Mouse (Mus musculus) gastrocnemius, postnatal 14 days (tissue): ENCODE measurements at regions not wholly inside any gene's neighbourhood (a gene's known extent, or its start where the extent isn't known, plus 50 kb on each side); places are given as distances from the start of the nearest gene placed in this dataset.

ENCODE experiments used
- DNase-seq: peaks from one replicate; pipeline ENCODE4 v3.0.0; 2021; ENCODE audit warnings: mixed read lengths
- intact Hi-C: fragments of 180-260 bp; cut with DNase I; formaldehyde crosslinking; loops from one replicate; pipeline ENCODE4 v1.15.1; 2025; ENCODE audit warnings: low total_unique reads

- no peak for DNase-seq
- intact Hi-C loops: loop anchor here (10.0 kb wide), 1 partner anchor 1184 kb away; no protein-coding TSS in a partner anchor
Measured at GRCm38 (mm10) chr2:161470844-161471243, 362.0 kb upstream of the Chd6 start.

- intact Hi-C loops: loop anchor here (10.0 kb wide), 1 partner anchor 1185 kb away; no protein-coding TSS in a partner anchor
- no peak for DNase-seq
Measured at GRCm38 (mm10) chr2:161470025-161470424, 361.1 kb upstream of the Chd6 start.

- no peak for DNase-seq
- intact Hi-C loops: no loop called here
Measured at GRCm38 (mm10) chr2:161467035-161467434, 358.2 kb upstream of the Chd6 start.

GRCm38 (mm10) chr2:161460600-161460999, 351.7 kb upstream of the Chd6 start:
- intact Hi-C loops: no loop called here
- DNase-seq: no peak

- intact Hi-C loops: no loop called here
- no peak for DNase-seq
Measured at GRCm38 (mm10) chr2:161454466-161454865, 345.6 kb upstream of the Chd6 start.

GRCm38 (mm10) chr2:161433816-161434215, 324.9 kb upstream of the Chd6 start:
- intact Hi-C loops: no loop called here
- DNase-seq: no peak

DNA sequence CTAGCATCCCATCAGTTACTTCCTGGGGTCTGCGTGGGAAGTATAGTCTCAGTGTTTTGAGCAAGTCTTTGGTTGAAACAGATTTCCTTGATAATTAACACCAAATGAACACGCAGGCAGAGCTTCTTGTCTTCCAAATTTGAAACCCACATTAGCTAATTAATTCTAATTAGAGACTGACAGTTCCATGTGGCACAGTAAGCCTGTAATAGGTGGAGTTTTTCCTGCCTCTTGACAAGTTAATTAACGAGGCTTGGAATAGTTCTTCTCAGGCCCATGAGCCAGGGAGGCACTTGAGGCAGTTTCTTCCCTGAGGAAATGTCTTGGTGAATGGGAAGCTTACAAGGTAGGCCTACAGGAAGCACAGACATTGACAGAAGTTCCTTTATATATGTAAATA, 320.4 kb upstream of the Chd6 start:
- DNase-seq: no peak
- intact Hi-C loops: no loop called here

DNA sequence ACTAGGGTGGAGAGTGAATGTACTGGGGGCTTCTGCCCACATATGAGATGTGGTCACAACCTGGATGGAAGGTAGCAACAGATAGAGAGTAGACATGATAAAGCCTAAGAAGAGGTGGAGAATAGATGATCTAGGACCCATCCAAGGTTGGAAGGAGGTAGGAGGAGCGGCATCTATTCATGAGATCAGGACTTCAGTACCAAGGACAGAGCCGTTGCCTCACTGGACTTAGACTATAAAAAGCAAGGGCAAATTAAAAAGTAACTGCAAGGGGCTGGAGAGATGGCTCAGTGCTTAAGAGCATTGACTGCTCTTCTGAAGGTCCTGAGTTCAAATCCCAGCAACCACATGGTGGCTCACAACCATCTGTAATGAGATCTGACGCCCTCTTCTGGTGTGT, 316.7 kb upstream of the Chd6 start:
- intact Hi-C loops: no loop called here

DNA sequence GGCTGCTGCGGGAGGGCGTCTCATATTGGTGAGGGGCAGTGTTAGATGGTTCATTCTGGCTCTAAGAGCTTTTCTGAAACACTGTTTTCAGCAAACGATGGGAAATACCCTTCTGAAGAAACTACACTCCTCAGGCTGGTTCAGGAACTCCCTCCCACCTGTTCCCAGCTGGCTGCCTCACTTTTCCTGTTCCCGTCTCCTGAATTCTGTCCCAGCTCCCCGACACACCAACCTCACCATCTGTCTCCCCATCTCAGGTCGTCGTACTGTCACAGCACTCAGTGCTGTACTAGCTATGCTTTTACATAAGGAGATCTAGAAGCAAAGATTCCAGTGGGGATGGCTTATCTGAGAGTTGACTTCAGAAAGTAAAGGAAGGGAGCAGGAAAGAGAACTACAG, 309.2 kb upstream of the Chd6 start:
- intact Hi-C loops: no loop called here
- no peak for DNase-seq

More for the DNA sequence above, 316.7 kb upstream of the Chd6 start:
- DNase-seq: no peak

- no peak for DNase-seq
- intact Hi-C loops: no loop called here
Measured at GRCm38 (mm10) chr2:161416218-161416927, 307.5 kb upstream of the Chd6 start.

DNA sequence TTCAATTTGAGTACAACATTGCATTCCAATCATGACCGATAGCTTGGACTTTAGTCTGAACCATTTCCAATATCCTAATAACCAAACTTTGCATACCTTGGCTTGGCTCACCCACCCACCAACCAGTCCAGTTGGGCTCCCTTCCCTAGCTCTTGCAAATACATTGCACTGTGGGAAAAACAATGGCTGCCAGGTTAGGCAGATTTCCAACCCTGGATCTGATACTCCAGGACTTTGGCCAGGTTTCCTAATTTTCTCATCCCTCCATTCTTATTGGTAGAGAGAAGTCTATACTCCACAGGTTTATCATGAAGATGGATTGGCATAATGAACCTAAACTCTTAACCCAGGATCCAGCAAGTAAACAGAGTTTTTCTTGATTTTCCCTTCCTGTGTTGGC, 299.4 kb upstream of the Chd6 start:
- no peak for DNase-seq
- intact Hi-C loops: no loop called here

DNA sequence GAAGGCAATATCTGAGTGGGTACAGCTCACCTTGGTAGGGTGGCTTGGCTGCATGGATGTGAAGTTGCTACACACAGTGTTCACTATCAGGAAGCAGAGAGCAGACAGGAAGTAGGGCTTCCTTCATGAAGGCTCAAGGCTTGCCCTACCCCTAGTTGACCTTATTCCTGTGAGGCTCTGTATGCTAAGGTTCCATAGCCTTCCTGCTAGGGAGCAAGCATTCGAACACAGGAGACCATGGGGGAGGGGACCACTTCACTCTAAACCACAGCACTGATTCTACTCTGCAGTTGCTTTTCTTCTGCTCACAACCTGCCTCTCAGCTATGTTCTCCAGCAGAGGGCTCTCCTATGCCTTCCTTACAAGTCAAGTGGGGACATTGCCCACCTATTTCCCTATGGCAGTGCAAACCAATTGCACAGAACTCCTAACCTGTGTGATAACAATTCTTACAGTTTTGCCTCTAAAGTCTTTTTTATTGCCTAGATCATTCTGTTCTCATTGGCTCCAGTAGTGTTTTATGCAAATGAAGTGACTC, 297.0 kb upstream of the Chd6 start:
- intact Hi-C loops: no loop called here
- DNase-seq: no peak

- intact Hi-C loops: no loop called here
Measured at GRCm38 (mm10) chr2:161398061-161398460, 289.2 kb upstream of the Chd6 start.

GRCm38 (mm10) chr2:161390954-161391690, 282.2 kb upstream of the Chd6 start:
- intact Hi-C loops: no loop called here

More at GRCm38 (mm10) chr2:161398061-161398460, 289.2 kb upstream of the Chd6 start:
- no peak for DNase-seq

DNA sequence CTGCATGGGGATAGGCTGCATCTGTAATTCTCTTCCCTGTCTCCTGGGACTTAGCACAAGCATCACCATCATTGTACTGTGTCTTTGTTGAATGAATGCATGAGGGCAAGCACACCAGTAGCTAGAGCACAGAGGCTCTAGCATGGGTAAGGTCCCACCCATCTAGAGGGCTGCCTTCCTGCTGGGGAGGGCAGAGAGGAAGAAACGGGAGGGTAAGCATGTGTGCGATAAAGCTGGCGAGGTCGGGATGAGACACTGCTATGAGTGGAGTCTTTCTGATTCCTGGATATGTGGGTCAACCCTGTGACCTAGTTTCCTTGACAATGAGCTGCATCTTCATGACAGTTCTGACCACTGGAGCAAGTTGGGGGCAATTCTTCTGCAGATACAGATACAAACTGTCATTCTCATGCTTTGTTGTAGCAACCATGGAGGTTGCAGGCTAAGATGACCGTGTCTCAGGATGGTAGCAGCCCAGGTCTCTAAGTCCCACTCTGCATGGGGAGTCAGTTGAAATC, 280.5 kb upstream of the Chd6 start:
- intact Hi-C loops: no loop called here
- no peak for DNase-seq

More at GRCm38 (mm10) chr2:161390954-161391690, 282.2 kb upstream of the Chd6 start:
- DNase-seq: no peak

GRCm38 (mm10) chr2:161387054-161387453, 278.2 kb upstream of the Chd6 start:
- intact Hi-C loops: no loop called here
- DNase-seq: no peak

DNA sequence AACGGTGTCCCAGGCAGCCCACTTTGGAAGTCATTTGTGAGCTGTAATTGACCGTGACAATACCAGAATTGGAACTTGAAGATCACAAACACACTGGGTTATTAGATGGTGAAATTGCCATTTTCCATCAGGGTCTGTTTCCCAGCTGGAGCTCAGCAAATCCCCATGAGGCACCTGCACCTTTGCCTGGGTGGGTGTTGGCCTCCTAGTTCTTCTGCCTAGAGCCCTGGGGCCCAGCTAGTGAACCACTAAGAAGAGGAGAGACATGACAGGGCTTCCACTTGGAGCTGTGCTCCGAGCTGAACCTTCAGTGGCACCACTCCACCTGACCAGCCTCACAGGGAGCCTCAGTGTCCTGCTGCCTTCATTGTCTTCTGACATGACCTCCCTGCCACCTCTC, 273.5 kb upstream of the Chd6 start:
- no peak for DNase-seq
- intact Hi-C loops: no loop called here

DNA sequence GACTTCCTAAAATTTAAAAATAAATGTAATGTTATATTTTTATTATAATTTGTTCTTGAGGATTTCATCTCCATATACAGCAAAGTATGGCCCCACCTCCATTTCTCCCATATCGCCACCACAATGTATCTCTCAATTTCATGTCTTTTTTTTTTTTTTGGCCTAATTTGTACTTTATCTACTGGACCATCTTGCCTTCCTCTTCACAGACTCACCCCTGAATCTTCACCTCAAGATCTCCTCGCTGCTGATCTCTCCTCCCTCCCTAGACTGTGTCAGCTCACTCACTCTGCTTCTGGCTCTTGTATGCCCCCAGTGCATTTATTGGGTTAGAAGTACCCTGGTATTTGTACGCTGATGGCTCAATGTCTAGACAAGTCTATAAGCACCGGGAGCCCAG, 269.4 kb upstream of the Chd6 start:
- intact Hi-C loops: no loop called here
- DNase-seq: no peak

DNA sequence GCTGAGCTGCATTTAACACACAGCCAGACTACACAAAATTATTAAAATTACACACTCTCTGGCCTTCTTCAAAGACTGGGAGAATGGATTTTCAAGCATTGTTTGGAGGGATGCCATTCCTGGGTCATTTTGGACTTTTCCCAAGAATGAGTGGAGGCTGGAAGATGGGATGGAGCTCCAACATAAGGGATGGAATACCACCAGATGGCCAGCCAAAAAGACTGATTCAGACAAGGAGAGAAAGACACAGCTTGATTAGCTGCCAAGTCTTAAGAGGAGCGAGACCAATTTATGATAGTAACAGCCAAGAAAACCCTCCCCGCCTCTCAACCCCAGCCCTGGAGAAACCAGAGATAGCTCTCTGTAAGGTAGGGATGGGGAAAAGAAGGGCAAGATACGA, 253.4 kb upstream of the Chd6 start:
- intact Hi-C loops: no loop called here
- DNase-seq: no peak

DNA sequence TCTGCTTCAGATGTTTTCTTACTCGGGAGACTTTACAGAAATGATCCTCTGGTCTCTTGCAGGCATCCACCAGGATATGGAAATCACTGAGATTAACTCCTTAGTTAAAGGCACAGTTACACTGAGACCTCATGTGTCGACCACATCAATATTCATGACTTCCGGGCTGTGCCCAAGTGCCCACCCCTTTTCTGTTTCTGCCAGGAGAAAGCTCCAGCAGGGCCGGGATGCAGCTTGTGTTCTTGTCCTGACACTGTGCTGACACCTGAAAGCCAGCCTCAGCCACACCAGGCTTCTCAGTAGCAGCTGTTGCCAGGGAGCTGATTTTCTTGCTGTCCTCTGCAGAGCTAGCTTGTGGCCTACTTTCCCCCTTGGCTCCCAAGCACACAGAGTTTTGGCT, 240.2 kb upstream of the Chd6 start:
- intact Hi-C loops: no loop called here
- DNase-seq: no peak

- intact Hi-C loops: no loop called here
- DNase-seq: no peak
Measured at GRCm38 (mm10) chr2:161344018-161344417, 235.1 kb upstream of the Chd6 start.
